Mouse (Mus musculus): ENCODE measurements around the gene Irgq. TPM values are rescaled to one million over a fixed set of nuclear protein-coding genes. Genes with fewer than 3 reads are reported as not detected.

The Irgq gene
- total and polyA plus RNA-seq, 3 experiments: 4.7 to 5.8 TPM; not detected in 1

GRCm38 (mm10) chr7:24563191-24563836, 32.8 kb downstream of the Irgq start:
- H3K27ac ChIP-seq (ENCODE audit: control insufficient read depth, low read depth, low read length): no peak overlapping the region
- H3K27me3 ChIP-seq (ENCODE audit: control insufficient read depth in 1 of 2, insufficient read depth in 2 of 2, low read length in 2 of 2): no peaks in the 10 kb centered on the region
- no peak for TF ChIP-seq ZMIZ1 (IDR thresholded peaks at IDR 0.05; ENCODE audit: low read depth, low read length)
- no peak for TF ChIP-seq MYB (IDR thresholded peaks at IDR 0.05; ENCODE audit: low read depth, low read length)
- TF ChIP-seq MXI1 (IDR thresholded peaks at IDR 0.05; ENCODE audit: low read depth, low read length): no peak
- no peak for TF ChIP-seq RCOR1 (IDR thresholded peaks at IDR 0.05; ENCODE audit: low read depth, low read length)
- no peak for TF ChIP-seq POLR2AphosphoS5 (IDR thresholded peaks at IDR 0.05; ENCODE audit: borderline replicate concordance, low read depth, low read length)
- TF ChIP-seq TBP (IDR thresholded peaks at IDR 0.05; ENCODE audit: low read depth, low read length): no peak
- no peak for TF ChIP-seq RAD21 (IDR thresholded peaks at IDR 0.05; ENCODE audit: low read depth, low read length)
- TF ChIP-seq NELFE (IDR thresholded peaks at IDR 0.05; ENCODE audit: low read depth, low read length): no peak
- no peak for TF ChIP-seq CTCF (IDR thresholded peaks at IDR 0.05 in 2 of 3, conservative IDR thresholded peaks at IDR 0.05 in 1 of 3; ENCODE audit: control insufficient read depth in 1 of 3, insufficient read depth in 1 of 3, low read depth in 2 of 3, low read length in 3 of 3, poor library complexity in 1 of 3, severe bottlenecking in 1 of 3)
- no peak for TF ChIP-seq ZNF384 (IDR thresholded peaks at IDR 0.05; ENCODE audit: low read depth, low read length)
- no peak overlapping the region for H3K9ac ChIP-seq (ENCODE audit: control insufficient read depth, low read depth, low read length, poor library complexity, severe bottlenecking)
- no peak for DNase-seq (ENCODE audit: low read depth, low spot score)
- H3K79me2 ChIP-seq (ENCODE audit: control insufficient read depth, insufficient read depth, low read length, poor library complexity): no peaks in the 10 kb centered on the region
- H3K9me3 ChIP-seq (replicated peaks; ENCODE audit: insufficient read depth, low read length): no peaks in the 10 kb centered on the region
- no peaks in the 10 kb centered on the region for H3K4me1 ChIP-seq (ENCODE audit: control insufficient read depth in 1 of 2, insufficient read depth in 2 of 2, low read length in 2 of 2)
- H3K4me3 ChIP-seq (ENCODE audit: control insufficient read depth in 1 of 2, insufficient read depth in 1 of 2, low read depth in 2 of 2, low read length in 2 of 2): no peak overlapping the region
- peaks cover 0 to 3% of the 10 kb centered on the region in 2 experiments; a peak in 2 of 4 replicates for H3K36me3 ChIP-seq (ENCODE audit: control insufficient read depth in 1 of 2, insufficient read depth in 2 of 2, low read length in 2 of 2)

GRCm38 (mm10) chr7:24563837-24564206, 33.3 kb downstream of the Irgq start:
- Histone ChIP-seq H3K4me3 (ENCODE audit: control insufficient read depth in 1 of 2, insufficient read depth in 1 of 2, low read depth in 2 of 2, low read length in 2 of 2) (no peak overlapping the region), H3K9me3 (replicated peaks; ENCODE audit: insufficient read depth, low read length) (no peaks in the 10 kb centered on the region), H3K79me2 (ENCODE audit: control insufficient read depth, insufficient read depth, low read length, poor library complexity) (no peaks in the 10 kb centered on the region), H3K36me3 (ENCODE audit: control insufficient read depth in 1 of 2, insufficient read depth in 2 of 2, low read length in 2 of 2) (peaks cover 0 to 3% of the 10 kb centered on the region in 2 experiments; a peak in 2 of 4 replicates), H3K9ac (ENCODE audit: control insufficient read depth, low read depth, low read length, poor library complexity, severe bottlenecking) (no peak overlapping the region), H3K4me1 (ENCODE audit: control insufficient read depth in 1 of 2, insufficient read depth in 2 of 2, low read length in 2 of 2) (no peaks in the 10 kb centered on the region), H3K27ac (ENCODE audit: control insufficient read depth, low read depth, low read length) (no peak overlapping the region), H3K27me3 (ENCODE audit: control insufficient read depth in 1 of 2, insufficient read depth in 2 of 2, low read length in 2 of 2) (no peaks in the 10 kb centered on the region)
- no peak for DNase-seq (ENCODE audit: low read depth, low spot score)
- TF ChIP-seq UBTF (IDR thresholded peaks at IDR 0.05; ENCODE audit: borderline replicate concordance, insufficient read depth, low read depth, low read length): no peak
- TF ChIP-seq SIN3A (IDR thresholded peaks at IDR 0.05; ENCODE audit: low read length): no peak
- TF ChIP-seq USF1 (IDR thresholded peaks at IDR 0.05; ENCODE audit: low read depth, low read length): no peak
- no peak for TF ChIP-seq MAZ (IDR thresholded peaks at IDR 0.05; ENCODE audit: low read depth, low read length)
- TF ChIP-seq CTCF (IDR thresholded peaks at IDR 0.05 in 2 of 3, conservative IDR thresholded peaks at IDR 0.05 in 1 of 3; ENCODE audit: control insufficient read depth in 1 of 3, insufficient read depth in 1 of 3, low read depth in 2 of 3, low read length in 3 of 3, poor library complexity in 1 of 3, severe bottlenecking in 1 of 3): no peak
- no peak for TF ChIP-seq POLR2AphosphoS2 (IDR thresholded peaks at IDR 0.05; ENCODE audit: low read length)
- no peak for TF ChIP-seq TAL1 (IDR thresholded peaks at IDR 0.05; ENCODE audit: low read length)
- TF ChIP-seq NRF1 (IDR thresholded peaks at IDR 0.05; ENCODE audit: insufficient read depth, low read depth, low read length, poor library complexity, severe bottlenecking): no peak
- TF ChIP-seq MAFK (IDR thresholded peaks at IDR 0.05; ENCODE audit: borderline replicate concordance, low read depth, low read length): no peak
- no peak for TF ChIP-seq MYB (IDR thresholded peaks at IDR 0.05; ENCODE audit: low read depth, low read length)
- no peak for TF ChIP-seq ZMIZ1 (IDR thresholded peaks at IDR 0.05; ENCODE audit: low read depth, low read length)

Data from MEL (cell line).